Mouse (Mus musculus) T-cell, adult 66 days (primary cell): ENCODE data around the gene Apmap. TPM values are rescaled to one million over a fixed set of nuclear protein-coding genes. Genes with fewer than 3 reads are reported as not detected.

Experiments used
- total RNA-seq, 2 experiments: library from RNA; stranded (reverse); gene quantifications; 3 replicates in 1 of 2; 4 replicates in 1 of 2; pipeline ENCODE4 v1.2.4; 2023

Apmap gene
- 10 to 100 TPM; 25.5 to 35.0 TPM for total RNA-seq

GRCm38 (mm10) chr2:150608087-150608799 lies at the start of gene Apmap:
TSS of gene Apmap (minus strand) at chr2:150608567.

GRCm38 (mm10) chr2:150569847-150570590 lies 38.3 kb downstream of the Apmap start, which contains the start of gene Cst7:
TSS of gene Cst7 (plus strand) at chr2:150570415.

Other genes starting within 250 kb of the Apmap start
- 1 to 10 TPM; 7.3 to 7.8 TPM for gene 3300002I08Rik, start 245.8 kb downstream of the Apmap start, total RNA-seq
- gene Zfp442, start 157.1 kb downstream of the Apmap start, total RNA-seq = 1 to 10 TPM; 4.9 to 6.6 TPM
- 1 to 10 TPM; 1.5 to 1.6 TPM for gene Zfp345, start 123.5 kb downstream of the Apmap start, total RNA-seq
- 10 to 100 TPM; 34.9 to 43.1 TPM for gene Cst7, start 38.2 kb downstream of the Apmap start, total RNA-seq
- 10 to 100 TPM; 44.1 to 47.4 TPM for gene Acss1, start 59.9 kb upstream of the Apmap start, total RNA-seq
- not detected for gene Vsx1, start 80.8 kb upstream of the Apmap start, total RNA-seq
- 10 to 100 TPM; 29.4 to 37.2 TPM for gene Entpd6, start 140.5 kb upstream of the Apmap start, total RNA-seq
- 10 to 100 TPM; 67.3 to 82.5 TPM for gene Pygb, start 178.2 kb upstream of the Apmap start, total RNA-seq